Mouse (Mus musculus): ENCODE results near the gene Cnot3. TPM values are rescaled to one million over a fixed set of nuclear protein-coding genes. Genes with fewer than 3 reads are reported as not detected.

The Cnot3 gene
- polyA plus RNA-seq, 1 experiment: 63.0 TPM

DNA sequence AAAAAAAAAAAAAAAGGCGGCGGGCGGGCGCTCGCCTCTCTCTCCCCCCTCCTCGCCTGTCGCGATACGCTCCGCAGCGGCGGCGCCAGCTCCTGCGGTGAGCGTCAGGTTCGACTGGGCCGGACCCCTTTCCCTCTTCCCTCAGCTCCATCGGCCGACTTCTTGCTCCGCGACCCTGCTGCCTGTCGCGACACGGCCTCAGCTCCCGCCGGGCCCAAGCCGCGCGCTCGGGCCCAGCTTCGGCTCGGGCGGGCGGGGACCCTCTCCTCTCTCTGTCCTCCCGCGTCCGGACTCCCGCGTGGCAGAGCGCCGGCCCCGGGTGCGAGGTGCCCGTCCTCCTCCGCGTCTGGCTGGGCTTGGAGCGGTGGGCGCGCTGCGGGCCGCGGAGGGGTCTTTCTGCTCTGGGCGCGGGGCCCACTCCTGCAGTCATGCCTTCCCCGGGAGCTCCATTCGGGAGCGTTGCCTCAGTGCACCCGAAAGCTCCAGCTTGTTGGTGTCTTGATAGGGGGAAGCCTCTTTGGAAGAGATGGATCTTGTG is 489 bp downstream of the Cnot3 start:
- 1% methylated on average over 56 of the region's 58 CpGs for WGBS
- DNase-seq (ENCODE audit: low read depth, low spot score): no peak

DNA sequence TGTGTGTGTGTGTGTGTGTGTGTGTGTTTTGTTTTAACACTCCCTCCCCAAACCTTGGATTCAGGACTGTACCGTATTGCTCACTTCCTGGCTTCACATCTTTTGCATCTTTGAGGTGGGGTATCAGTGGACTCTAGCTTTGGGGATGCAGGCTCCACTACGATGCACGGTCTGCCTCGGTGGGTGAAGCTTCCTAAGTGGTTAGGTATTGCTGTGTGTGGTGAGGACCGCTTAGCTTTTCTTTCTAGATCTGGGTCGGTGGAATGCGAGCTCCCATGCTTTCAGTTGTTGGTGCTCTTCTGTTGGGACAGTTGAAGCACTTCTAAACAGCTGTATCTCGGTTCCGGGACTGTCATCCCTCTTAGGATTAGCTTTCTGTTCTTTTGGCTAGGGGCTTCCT is 1.1 kb downstream of the Cnot3 start:
- no peak for DNase-seq (ENCODE audit: low read depth, low spot score)
- WGBS: 2% methylated on average over 9 of the region's 9 CpGs

DNA sequence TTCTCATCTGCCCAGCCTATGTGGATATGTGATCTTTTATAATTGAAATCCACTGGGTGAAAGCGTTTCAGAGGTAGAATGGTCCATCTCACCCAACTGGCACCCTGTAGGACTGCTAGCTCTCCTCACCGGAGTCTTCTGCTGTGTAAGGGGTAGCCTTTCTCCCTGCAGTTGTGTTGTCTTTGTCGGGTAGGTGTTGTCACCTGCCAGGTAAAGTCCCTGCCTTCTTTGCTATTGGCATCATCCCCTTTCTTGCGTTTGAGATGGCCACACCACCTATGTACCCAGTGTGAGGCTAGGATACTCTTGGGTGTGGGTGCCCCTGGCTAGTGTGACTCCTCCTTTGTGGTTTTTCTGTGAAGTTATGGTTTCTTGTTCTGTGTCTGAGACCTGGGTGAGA is 1.6 kb downstream of the Cnot3 start:
- 24% methylated on average over 4 of the region's 4 CpGs for WGBS
- no peak for DNase-seq (ENCODE audit: low read depth, low spot score)

DNA sequence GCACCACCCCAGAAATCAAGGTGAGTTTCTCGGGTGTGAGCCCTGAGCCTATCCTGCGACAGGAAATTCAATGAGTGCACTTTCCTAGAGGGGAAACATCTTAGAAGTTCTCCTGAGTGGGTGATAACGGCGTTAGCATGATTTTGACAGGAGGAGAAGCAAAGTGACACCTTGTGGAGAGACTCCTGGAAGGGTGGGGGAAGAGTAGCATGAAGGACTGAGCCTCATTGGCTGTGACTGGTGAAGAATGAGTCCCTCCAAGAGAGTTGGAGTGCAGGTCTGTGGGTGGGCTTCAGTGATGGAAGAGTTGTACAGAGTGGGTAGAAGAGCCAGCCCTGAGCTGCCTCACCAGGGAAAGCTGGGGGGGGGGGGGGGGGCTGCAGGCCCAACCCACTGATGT is 11.9 kb downstream of the Cnot3 start:
- no peak for DNase-seq (ENCODE audit: low read depth, low spot score)
- WGBS: 92% methylated on average over 4 of the region's 4 CpGs

DNA sequence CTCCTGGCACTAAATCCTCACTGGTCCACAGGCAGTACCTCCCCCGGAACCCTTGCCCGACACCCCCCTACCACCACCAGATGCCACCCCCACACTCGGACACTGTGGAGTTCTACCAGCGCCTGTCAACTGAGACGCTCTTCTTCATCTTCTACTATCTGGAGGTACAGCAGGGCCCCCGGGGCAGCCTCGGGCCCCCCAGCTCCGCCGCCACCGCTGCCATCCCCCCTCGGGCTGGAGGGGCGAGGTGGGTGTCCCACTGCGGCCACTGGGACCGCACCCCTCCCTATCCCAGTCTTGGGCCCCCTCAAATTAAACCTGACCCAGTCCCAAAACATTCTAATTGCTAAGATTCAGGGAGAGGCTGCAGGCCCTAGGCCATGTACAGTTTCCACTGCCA is 13.5 kb downstream of the Cnot3 start:
- no peak for DNase-seq (ENCODE audit: low read depth, low spot score)
- WGBS: 93% methylated on average over 14 of the region's 14 CpGs

DNA sequence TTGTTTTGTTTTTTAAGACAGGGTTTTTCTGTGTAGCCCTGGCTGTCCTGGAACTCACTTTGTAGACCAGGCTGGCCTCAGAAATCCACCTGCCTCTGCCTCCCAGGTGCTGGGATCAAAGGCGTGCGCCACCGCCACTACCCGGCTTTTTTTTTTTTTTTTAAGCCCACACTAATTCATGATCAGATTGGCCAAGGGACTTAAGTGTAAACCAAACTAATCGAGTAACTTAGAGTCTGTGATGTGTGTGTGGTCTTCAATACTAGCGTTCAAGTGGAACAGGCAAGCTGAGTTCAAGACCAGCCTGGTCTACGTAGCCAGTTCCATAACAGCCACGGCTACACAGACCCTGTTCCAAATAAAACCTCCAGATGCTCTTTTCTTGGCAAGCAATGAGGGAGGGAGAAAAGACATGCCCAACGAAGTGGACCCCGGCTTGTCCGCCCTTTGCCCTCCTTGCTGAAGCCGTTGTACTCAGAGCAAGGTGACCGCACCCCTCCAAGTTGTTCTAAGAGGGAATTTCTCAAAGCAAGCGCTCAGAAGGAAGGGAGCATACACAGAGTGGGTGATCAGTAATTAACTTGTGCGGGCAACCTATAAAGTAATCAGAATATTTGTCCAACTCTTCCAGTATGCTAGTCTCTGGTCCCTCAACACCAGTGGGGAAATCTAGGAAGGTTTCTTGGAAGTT is 19.6 kb downstream of the Cnot3 start:
- 16% methylated on average over 15 of the region's 15 CpGs for WGBS
- DNase-seq (ENCODE audit: low read depth, low spot score): no peak

DNA sequence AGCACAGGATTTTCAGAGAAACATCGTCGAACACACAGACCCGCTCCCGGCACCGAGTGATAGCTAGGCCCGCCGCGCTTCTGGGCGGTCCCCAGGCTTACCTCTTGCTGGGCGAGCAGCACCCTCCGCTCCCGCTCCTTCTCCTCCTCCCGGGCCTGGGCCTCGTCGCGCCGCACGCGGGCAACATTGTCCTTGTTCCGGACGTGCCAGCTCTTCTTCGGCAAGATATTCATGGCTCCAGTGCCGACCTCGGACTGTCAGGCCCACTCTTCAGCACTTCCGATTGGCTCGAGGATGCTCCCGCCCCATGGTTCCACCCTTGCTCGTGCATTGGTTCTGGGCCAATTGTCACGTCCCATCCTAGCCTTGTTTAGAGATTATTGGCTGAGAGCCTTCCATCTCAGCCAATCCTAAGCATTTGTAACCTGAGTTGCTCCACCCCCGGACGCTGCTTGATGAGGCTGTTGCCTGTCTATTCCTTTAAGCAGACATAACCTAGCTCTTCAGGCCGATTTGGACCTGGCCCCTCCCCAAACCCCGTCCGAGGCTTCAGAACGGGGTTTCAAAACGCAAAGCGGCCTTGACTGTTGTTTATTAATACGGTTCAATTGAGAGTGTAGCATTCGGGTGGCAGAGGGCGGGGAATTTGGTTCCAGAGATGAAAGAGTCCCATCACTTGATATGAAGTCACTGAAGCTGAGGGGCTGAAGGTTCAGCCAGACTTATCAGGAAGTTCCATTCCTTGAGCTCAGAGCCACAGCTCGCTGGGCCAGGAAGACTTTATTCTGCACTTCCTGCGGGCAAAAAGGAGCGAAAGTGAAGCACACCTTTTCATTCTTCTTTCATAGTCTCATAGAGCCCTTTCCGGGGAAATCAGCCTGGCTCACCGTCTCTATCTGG is 20.4 kb downstream of the Cnot3 start, which contains the start of gene Leng1:
Leng1 (minus strand) TSS at position 626 of the 900 bp plus-strand sequence.
- 3% methylated on average over 45 of the region's 45 CpGs for WGBS
- DNase-seq (ENCODE audit: low read depth, low spot score): peak; percentile 96

DNA sequence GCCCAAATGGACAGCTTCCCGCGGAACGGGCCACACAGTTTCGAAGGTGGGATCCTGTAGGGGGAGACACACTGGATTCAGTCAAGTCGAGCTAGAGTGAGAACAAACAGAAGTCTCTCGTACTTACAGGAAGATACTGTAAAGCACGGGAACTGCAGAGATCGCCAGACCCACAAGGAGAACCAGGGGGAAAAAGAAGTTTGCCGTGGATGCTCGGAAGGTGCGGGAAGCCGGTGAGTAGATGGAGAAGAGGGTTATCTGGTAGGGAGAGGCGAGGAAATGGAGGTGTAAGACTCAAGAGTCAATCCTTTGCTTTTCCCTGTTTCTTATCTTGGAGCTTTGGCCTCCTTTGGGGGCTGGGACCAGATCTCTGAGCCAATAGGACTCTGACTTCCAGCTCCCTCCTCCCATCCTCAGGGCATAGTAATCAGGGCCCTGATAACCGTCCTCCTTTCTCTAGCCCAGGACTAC is 21.9 kb downstream of the Cnot3 start:
- WGBS: 49% methylated on average over 14 of the region's 14 CpGs
- no peak for DNase-seq (ENCODE audit: low read depth, low spot score)

DNA sequence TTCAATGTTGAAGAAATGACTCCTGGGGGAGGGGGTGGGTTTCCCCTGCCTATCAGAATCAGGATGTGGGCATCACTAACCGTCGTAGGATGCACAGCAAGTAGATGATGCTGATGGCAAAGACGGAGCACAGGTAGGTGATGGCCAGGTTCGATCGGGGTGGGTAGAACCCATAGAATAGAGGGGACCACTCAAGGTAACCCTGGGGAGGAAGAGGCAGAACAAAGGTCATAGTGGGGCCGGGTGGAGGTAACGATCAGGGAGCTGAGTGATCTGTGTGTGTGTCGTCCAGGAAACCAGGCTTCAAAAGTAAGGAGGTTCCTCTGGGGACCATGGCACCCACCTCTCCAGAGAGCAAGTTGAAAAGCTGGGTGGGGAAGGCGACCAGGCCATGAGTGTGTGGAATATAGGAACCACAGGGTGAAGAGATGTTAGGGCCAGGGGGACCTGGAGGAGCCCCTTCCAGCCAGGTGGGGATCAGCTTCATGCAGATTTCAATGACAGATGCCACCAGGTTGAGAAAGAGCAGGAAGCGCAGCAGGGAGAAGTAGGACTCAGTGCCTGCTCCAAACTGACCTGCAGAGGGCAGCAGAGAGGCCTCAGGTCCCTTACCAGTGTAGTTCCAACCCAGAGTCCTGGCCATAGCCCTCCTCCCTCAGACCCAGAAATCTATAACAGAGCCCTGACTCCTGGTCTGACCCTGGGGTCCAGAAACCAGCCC is 29.6 kb downstream of the Cnot3 start:
- 67% methylated on average over 10 of the region's 10 CpGs for WGBS
- DNase-seq (ENCODE audit: low read depth, low spot score): peak; percentile 67

DNA sequence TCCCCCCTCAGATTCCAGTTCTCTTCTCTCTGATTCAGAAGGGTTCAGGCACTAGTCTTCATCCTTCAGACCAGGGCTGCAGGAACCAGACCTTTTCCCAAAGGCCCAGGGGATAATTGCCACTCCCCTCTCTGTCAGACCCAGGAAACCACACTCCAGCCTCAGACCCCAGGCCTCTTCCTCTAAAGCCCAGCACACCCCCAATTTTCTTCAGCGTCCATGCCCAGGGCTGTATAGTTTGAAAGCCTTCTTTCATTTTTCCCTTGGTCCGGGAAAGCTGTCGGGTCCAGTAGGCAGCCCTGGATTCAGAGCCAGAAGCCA is 30.1 kb downstream of the Cnot3 start:
- no peak for DNase-seq (ENCODE audit: low read depth, low spot score)
- 85% methylated on average over 3 of the region's 3 CpGs for WGBS

DNA sequence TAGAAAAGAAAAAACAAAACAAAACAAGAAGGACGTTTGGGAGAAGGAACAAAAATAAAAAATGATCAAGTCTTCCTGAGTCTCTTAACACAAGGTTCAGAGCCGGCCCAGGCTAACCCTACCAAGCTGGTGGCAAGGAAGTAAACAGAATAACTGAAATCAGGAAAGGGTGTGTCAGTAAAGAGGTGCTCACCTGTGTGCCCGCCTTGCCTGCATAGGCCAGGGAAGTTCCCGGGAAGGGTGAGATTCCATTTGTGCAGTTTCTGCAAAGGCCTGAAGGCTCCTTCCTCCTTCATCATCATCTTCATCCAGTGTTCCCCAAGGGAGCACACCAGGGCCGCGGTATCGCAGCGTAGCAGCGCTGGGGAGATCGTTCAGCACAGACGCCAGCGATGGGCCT is 31.3 kb downstream of the Cnot3 start:
- DNase-seq (ENCODE audit: low read depth, low spot score): peak; percentile 57

DNA sequence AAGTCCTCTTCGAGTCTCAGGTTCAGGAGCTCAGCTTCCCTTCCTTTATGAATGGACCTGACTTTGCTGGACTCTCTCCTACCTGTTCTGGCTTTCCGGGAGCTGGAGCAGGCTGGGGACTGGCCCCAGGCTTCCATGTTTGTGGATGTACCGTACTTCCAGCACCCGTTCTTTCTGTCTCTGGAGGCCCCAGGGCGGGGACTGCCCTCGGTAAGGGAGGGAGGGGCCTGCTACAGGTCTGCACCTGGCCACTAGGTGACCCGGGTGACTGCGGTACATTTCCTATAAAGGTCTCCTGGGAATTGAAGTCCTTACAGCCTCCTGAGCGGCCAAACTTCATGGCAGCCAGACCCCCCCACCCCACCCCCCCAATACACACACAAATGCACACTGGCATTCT is 32.3 kb downstream of the Cnot3 start, which contains the start of gene Tmc4:
Tmc4 (minus strand) TSS at position 212 of the 400 bp plus-strand sequence.
- DNase-seq (ENCODE audit: low read depth, low spot score): peak; percentile 46
- WGBS: 27% methylated on average over 9 of the region's 9 CpGs

More for the DNA sequence above, 31.3 kb downstream of the Cnot3 start:
- WGBS: 51% methylated on average over 12 of the region's 12 CpGs

DNA sequence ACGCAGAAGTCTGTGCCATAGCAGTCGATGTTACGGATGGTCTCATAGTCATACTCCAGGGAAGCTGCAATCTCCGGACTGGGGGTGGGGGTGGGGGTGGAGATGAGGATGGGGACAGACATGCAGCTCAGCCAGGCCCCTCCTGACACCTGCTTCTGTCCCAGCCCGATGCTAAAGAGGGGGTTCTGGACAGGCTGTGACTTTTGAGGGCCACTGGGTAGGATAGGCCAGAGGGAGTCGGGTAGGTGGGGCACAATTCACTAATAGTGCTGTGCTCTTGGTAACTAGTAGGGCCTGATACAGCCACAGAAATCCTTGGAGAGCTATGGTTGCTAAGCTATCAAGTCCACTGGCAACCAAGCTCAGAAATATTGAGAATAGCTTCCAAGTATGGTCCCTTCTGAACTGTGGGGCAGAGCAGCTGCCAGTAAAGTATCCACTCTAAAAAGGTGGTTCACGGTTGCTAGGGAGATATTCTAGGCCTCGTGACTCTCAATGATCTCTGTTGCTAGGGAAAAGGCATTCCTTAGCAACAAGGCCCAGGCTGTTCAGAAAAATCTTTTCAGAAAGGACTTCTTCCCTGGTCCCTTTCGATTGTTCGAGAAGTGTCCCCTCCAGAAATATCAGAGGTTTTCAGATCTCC is 39.0 kb downstream of the Cnot3 start:
- 87% methylated on average over 10 of the region's 10 CpGs for WGBS
- DNase-seq (ENCODE audit: low read depth, low spot score): no peak

DNA sequence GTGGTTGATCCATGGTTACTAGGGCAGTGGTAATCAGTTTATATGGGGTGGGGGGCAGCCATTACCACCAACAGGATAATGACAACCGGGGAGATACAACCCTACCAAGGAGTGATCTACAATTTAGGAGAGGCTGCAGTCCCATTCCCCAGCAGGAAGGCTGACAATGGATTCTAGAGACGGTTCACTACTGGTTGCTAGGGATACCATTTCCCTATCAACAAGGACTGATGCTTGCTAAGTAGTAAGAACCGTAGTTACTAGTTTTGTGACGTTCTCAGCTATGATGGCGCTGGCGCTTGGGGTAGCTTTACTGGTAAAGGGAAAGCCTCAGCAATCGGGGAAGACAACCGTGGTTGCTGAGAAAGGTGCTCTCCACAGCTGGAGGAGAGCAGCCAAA is 39.6 kb downstream of the Cnot3 start:
- 93% methylated on average over 8 of the region's 8 CpGs for WGBS

DNA sequence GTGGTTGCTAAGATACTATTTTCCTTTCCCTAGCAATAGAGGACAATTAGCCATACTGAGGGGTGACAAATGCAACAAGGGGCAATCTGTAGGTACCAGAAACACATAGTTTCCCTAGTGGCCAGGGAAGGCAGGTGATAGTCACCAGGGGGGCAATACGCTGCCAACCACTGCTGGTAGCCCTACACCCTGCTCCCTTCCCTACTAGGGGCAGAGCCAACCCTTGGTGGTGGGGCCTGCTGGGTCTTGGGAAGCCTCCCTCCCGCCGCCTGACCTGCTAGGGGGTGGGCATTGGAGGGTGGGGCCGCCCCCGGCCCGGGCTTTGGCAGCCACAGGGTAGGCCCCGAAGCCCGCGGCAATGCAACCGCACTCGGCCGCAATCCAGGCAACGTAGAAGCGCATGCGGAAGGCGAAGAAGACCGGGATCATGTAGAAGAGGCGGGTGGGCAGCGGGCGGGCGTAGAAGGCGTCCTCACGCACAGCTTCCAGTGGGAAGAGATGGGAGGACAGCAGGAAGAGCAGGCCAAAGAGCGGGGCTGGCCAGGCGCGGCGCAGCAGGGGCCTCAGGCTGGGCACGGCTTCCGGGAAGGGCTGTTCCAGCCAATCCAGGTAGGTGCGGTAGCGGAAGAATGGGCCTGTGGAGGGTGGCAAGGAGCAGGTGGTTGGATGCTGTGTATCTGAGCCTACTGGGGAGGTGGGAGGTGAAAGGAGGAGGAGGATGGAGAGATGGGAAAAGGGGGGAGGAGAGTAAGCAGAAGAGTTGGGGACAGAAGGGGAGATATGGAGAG is 40.5 kb downstream of the Cnot3 start:
- DNase-seq (ENCODE audit: low read depth, low spot score): no peak
- WGBS: 93% methylated on average over 31 of the region's 31 CpGs

More for the DNA sequence above, 39.6 kb downstream of the Cnot3 start:
- DNase-seq (ENCODE audit: low read depth, low spot score): no peak

DNA sequence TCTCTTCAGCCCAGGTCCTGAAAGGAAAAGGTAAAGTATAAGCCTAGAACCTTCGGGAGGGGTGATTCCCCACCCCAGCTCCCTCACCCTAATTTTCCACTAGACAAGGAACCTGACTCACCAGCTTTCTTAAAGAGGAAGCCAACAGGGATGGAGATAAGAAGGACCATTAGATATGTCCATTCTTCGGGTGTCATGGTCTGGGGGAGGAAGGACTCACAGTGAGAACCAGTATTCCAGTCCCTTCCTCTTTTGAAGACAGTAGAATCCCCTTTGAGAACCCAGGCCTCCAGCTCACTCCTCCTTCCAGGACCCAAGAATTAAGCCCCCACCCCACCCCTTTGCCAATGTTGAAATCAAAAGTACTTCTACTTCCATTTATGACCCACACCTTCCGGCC is 46.9 kb downstream of the Cnot3 start:
- WGBS: 9% methylated on average over 3 of the region's 3 CpGs
- DNase-seq (ENCODE audit: low read depth, low spot score): no peak

DNA sequence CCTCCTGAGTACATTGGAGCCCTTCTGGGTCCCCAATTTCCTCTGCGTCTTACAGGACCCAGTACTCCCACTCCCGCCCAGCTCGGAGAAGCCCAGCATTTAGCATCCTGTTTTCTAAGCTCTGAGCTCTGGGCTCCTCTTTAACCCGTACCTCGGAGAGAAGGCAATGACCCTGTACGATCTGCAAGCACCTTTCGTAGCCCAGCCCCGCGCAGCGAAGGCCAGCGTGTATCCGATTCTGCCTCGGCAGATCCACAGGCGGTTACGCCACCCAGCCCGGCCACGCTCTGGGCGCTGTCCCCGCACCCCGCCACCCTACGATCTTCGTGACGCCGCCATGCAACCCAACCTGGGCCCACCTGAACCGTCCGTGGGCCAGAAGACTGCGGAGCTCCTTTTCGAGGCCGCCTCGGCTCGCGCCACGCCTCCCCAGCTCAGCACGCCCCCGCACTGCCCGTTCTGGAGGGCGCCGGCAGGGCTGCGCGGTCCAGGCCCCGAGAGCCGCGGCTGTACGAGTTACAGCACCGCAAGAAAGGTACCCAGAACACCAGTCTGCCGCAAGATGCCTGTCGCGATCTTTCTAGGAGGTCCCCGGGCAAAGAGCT is 47.4 kb downstream of the Cnot3 start, which contains the start of gene Tsen34:
Tsen34 (plus strand) TSS at position 482 of the 605 bp plus-strand sequence.
- no peak for DNase-seq (ENCODE audit: low read depth, low spot score)
- WGBS: under 1% methylated on average over 49 of the region's 49 CpGs

Data from large intestine, adult 2 months (tissue).